Mouse (Mus musculus) CD4-positive, CD25-positive, alpha-beta regulatory T cell, adult 9 weeks (primary cell): ENCODE data around the gene Slitrk4. TPM values are rescaled to one million over a fixed set of nuclear protein-coding genes. Genes with fewer than 3 reads are reported as not detected.

Experiments
- polyA plus RNA-seq: library from polyadenylated mRNA; unstranded; fragments of 100-300 nt; shearing (Covaris generic); gene quantifications from one replicate; pipeline ENCODE4 v1.2.1, GENCODE M21; 2017

Slitrk4 gene
- polyA plus RNA-seq = 0.04 TPM

DNA sequence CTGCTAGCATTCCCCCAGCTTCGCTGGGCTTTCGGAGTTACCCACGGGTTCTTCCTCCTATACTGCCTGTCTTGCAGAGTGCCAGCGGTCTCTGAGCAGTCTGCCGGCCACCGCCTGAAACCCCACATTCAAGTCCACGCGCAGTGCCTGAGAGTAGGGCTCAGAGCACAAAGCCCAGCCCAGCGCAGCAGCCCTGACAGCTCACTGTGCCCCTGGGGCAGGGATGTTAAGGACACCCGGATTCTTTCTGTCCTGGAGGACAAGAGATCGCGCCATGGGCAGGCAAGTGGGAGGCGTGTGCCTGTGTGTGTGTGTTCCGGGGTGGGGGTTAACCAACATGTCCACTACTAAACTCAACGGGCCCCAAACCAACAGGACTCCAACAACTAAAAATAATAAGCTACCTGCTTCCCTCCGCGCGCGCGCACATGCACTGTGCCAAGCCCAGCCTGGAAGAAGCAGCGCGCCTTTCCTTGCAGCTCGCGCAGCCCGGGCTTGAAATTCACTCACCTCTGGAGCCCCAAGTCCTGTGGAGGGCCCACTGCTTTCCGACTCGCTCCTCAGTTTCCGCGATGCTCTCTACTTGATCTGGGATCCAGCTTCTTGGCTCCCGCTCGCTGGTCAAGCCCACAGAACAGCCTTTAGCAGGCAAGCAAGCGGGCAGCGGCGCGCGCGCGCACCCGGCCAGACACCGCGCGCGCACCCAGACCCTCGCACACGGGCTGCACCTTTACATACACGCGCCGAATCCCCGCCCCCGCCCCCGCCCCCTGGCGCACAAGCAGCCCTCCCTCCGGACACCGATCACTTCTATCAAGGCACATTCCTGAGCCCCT, at the start of gene Slitrk4:
Gene Slitrk4, minus strand, starts transcription at position 707 of the 836 bp plus-strand sequence.

Other genes starting within 250 kb of the Slitrk4 start
- not detected for gene Gm6760, start 124.8 kb downstream of the Slitrk4 start, polyA plus RNA-seq
- gene 3830417A13Rik, start 103.4 kb downstream of the Slitrk4 start, polyA plus RNA-seq = not detected